Mouse (Mus musculus) limb, embryonic 14.5 days (tissue): ENCODE data around the gene Flnb. TPM values are rescaled to one million over a fixed set of nuclear protein-coding genes. Genes with fewer than 3 reads are reported as not detected.

ENCODE experiments used
- ATAC-seq: fragments of 200-750 bp; cut with Nextera tagmentation; 2 replicates; pipeline ENCODE4 v1.8.0; 2017; ENCODE audit warnings: low read depth, moderate number of reproducible peaks, moderate TSS enrichment; ENCODE audit not compliant: low FRiP score
- DNase-seq: peaks from one replicate; pipeline ENCODE4 v3.0.0-alpha.2; 2015; ENCODE audit warnings: low spot score
- H3K27ac ChIP-seq: fragments of 300-500 bp; sonication (generic); replicated peaks from 2 replicates; pipeline ENCODE4 v1.5.1; 2014; ENCODE audit warnings: low read depth, mild to moderate bottlenecking, low read length, moderate library complexity, mixed read lengths
- H3K27me3 ChIP-seq: fragments of 300-500 bp; sonication (generic); 2 replicates; pipeline ENCODE4 v1.6.1; 2014; ENCODE audit warnings: low read length, mixed read lengths; ENCODE audit not compliant: control insufficient read depth, insufficient read depth
- H3K36me3 ChIP-seq: fragments of 300-500 bp; sonication (generic); 2 replicates; pipeline ENCODE4 v1.6.1; 2014; ENCODE audit warnings: mild to moderate bottlenecking, low read length, moderate library complexity, mixed read lengths; ENCODE audit not compliant: control insufficient read depth, insufficient read depth
- H3K4me1 ChIP-seq: fragments of 300-500 bp; sonication (generic); 2 replicates; pipeline ENCODE4 v1.6.1; 2014; ENCODE audit warnings: antibody characterized with exemption, low read length, mixed read lengths; ENCODE audit not compliant: control insufficient read depth, insufficient read depth
- H3K4me2 ChIP-seq: fragments of 300-500 bp; sonication (generic); replicated peaks from 2 replicates; pipeline ENCODE4 v1.6.1; 2014; ENCODE audit warnings: low read depth, mild to moderate bottlenecking, low read length, moderate library complexity; ENCODE audit not compliant: severe bottlenecking
- H3K4me3 ChIP-seq: fragments of 300-500 bp; sonication (generic); replicated peaks from 2 replicates; pipeline ENCODE4 v1.5.1; 2014; ENCODE audit warnings: low read length
- H3K9ac ChIP-seq: fragments of 300-500 bp; sonication (generic); 2 replicates; pipeline ENCODE4 v1.6.1; 2014; ENCODE audit warnings: mild to moderate bottlenecking, low read depth, low read length, moderate library complexity; ENCODE audit not compliant: severe bottlenecking
- H3K9me3 ChIP-seq: fragments of 300-500 bp; sonication (generic); 2 replicates; pipeline ENCODE4 v1.6.1; 2016; ENCODE audit warnings: low read length; ENCODE audit not compliant: control insufficient read depth
- POLR2A ChIP-seq: fragments of 200-500 bp; IDR thresholded peaks from 2 replicates; pipeline ENCODE4 v1.8.0; 2012; ENCODE audit warnings: inconsistent platforms, mild to moderate bottlenecking, moderate library complexity, borderline replicate concordance; ENCODE audit not compliant: insufficient read depth, insufficient read length; ENCODE audit errors: extremely low read depth
- WGBS: fragments of 180-500 bp; shearing (Covaris S2); extraction: QIAGEN DNeasy Blood & Tissue Kit; methylation state at CpG from one replicate; pipeline ENCODE4 v1.1.7; 2014; 5-methylcytosine and 5-hydroxymethylcytosine counted together
- polyA plus RNA-seq, 2 experiments: library from polyadenylated mRNA; depleted of rRNA in 1 of 2; stranded (reverse) in 1 of 2; unstranded in 1 of 2; fragments of >200 nt; fragmentation: Nextera tagmentation in 1 of 2; extraction: Ambion mirVana in 1 of 2; gene quantifications; 2 replicates each; pipeline versions ENCODE4 v1.2.1 to v1.2.3; 2012 to 2014

The Flnb gene
- polyA plus RNA-seq, 2 experiments, result 39.4 to 58.7 TPM

DNA sequence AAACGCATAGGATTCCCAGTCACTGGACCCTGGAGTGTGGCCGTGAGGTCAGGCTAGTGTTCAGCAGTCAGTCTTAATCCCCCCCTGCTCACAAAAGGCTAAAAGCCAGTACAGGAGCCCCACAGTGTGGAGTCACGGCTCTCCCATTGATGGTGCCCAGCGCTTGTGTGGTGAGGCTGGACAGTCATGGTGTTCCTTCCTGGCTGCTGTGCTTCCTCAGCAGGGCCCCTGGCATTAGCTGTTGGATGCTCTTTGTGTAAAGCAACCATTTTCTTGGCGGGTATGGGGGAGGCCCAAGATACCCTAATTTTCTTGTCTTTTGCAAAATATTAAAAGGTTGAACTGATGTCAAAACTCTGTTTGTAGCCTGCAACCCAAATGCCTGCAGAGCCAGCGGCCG is 69.4 kb downstream of the Flnb start:
- Histone ChIP-seq H3K27me3 (no peaks in the 10 kb centered on the region), H3K4me3 (no peak overlapping the region), H3K4me1 (peaks cover 42% of the 10 kb centered on the region), H3K36me3 (peaks cover 80% of the 10 kb centered on the region), H3K4me2 (no peak overlapping the region), H3K9me3 (no peaks in the 10 kb centered on the region), H3K9ac (no peak overlapping the region; the same call in 1 of the 2 replicates), H3K27ac (peak overlapping the region; percentile 15)
- DNase-seq (no peak), ATAC-seq (no peak)
- WGBS, result 92% methylated on average over 7 of the region's 7 CpGs
- no peak for TF ChIP-seq POLR2A

DNA sequence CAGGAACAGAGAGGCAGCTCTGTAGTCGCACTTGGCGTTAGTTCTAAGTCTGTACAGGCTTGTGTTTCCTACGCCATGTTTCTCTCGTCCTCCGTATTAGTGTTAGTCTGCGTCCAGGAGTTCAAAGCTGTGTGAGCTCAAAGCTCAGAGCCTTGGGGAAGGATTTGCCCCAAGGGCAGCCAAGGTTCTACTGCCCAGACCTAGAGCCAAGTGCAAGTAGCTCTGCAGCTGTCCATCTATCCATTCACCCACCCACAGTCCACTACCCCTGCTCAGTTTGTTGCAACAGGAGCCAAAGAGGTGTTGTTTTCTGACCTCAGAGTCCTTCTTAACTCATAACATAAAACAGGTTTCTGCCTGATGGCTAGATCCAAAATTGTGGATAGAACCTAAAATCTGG is 70.5 kb downstream of the Flnb start:
- DNase-seq, result no peak
- Histone ChIP-seq H3K4me3 (no peak overlapping the region), H3K27ac (peak overlapping the region; percentile 89), H3K9ac (no peak overlapping the region; the same call in 1 of the 2 replicates), H3K4me1 (peaks cover 42% of the 10 kb centered on the region), H3K36me3 (peaks cover 81% of the 10 kb centered on the region), H3K27me3 (no peaks in the 10 kb centered on the region), H3K4me2 (no peak overlapping the region), H3K9me3 (no peaks in the 10 kb centered on the region)
- TF ChIP-seq POLR2A, result no peak
- 67% methylated on average over 6 of the region's 6 CpGs for WGBS
- ATAC-seq, result no peak

DNA sequence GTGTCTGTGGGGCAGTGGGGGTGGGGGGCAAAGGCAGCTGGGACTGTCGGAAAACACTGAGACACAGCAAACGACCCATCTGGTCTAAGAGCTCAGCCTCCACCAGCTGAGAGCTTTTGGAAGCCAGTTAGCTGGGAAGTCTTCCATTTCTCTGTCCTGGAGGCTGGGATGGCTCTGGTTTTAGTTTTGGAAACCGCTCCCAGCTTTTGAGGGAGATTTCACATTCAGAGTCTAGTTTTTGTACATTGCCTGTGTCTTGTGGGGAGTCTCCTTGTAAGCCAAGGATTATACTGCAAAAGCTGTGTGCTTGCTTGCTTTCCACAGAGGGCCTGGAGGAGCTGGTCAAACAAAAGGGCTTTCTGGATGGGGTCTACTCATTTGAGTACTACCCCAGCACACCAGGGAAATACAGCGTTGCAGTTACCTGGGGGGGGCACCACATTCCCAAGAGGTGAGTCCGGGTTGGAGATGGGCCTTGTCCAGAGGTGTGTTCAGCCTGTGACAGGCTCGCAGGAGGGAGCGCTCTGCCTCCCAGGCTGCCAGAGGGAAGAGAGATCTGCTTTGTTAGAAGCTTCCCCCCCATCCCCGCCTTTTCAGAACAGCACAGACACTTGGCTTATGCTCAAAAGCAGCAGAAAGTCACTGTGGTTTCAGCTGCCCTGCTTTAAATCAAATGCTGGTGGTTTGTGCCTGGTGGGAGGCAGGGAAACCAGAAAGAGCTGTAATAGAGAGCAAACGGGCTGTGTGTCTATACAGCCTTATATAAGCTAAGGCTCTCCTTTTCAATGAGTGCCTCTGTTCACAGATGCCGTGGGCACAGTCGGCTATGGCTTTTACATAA is 71.3 kb downstream of the Flnb start:
- peak overlapping the region; percentile 18 for H3K4me2 ChIP-seq
- H3K9ac ChIP-seq, result peak overlapping the region; percentile 29
- H3K9me3 ChIP-seq, result no peaks in the 10 kb centered on the region
- ATAC-seq (peak; percentile 82), DNase-seq (peak; percentile 82)
- H3K27me3 ChIP-seq, result no peaks in the 10 kb centered on the region
- no peak overlapping the region for H3K4me3 ChIP-seq
- peaks cover 42% of the 10 kb centered on the region for H3K4me1 ChIP-seq
- H3K36me3 ChIP-seq, result peaks cover 81% of the 10 kb centered on the region
- H3K27ac ChIP-seq, result peak overlapping the region; percentile 89
- WGBS, result 27% methylated on average over 11 of the region's 11 CpGs
- TF ChIP-seq POLR2A, result no peak

DNA sequence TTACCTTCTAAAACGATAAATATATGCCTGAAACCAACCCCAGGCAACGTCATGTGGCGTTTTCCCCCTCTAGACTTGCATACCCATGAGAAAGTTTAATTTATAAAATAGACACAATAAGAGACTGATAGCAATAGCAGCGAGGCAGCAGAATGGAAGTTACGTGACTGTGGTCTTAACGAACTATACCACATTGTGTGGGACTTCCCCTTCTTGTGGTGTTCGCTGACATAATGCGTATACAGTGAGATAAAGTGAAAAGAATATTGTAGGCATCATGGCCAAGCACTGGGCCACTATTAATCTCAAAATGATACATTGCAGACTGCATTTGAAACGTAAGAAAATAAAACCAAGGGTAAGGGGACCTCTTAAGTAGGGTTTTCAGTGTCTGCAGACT is 72.1 kb downstream of the Flnb start:
- no peak for TF ChIP-seq POLR2A
- ATAC-seq, result 0 out of 2 replicates have a peak, but pooled peaks have one; percentile 7
- H3K9ac ChIP-seq, result no peak overlapping the region
- H3K27ac ChIP-seq, result peak overlapping the region; percentile 89
- DNase-seq, result no peak
- WGBS, result 41% methylated on average over 9 of the region's 9 CpGs
- peaks cover 48% of the 10 kb centered on the region for H3K4me1 ChIP-seq
- H3K36me3 ChIP-seq, result peaks cover 81% of the 10 kb centered on the region
- H3K4me3 ChIP-seq, result no peak overlapping the region
- 0 out of 2 replicates have a peak overlapping the region, but pooled peaks have one; percentile 1 for H3K4me2 ChIP-seq
- H3K27me3 ChIP-seq, result no peaks in the 10 kb centered on the region
- H3K9me3 ChIP-seq, result no peaks in the 10 kb centered on the region

DNA sequence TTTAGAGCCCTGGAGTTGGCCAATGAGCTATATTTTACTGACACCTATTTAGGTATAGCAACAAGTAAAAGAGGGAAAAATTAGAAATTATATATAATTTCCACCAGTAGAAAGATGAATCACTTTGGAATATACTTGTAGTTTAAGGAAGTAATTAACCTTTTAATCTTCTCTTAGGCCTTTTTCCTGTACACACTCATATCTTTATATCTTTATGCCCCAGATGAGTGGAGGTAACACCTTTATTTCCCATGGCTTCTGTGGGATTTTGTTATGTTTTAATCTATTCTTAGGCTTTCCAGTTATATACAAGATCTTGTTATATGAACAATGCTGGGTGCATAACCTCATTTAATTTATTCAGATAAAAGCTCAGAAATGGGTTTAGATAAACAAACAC is 73.6 kb downstream of the Flnb start:
- ATAC-seq, result no peak

More for the DNA sequence above, 73.6 kb downstream of the Flnb start:
- no peak for TF ChIP-seq POLR2A
- Histone ChIP-seq H3K9me3 (no peaks in the 10 kb centered on the region), H3K27me3 (no peaks in the 10 kb centered on the region), H3K4me2 (no peak overlapping the region), H3K27ac (no peak overlapping the region), H3K4me3 (no peak overlapping the region), H3K4me1 (peaks cover 56% of the 10 kb centered on the region), H3K36me3 (peaks cover 73% of the 10 kb centered on the region), H3K9ac (no peak overlapping the region)
- no peak for DNase-seq
